Mouse (Mus musculus): ENCODE results near the gene Emd. TPM values are rescaled to one million over a fixed set of nuclear protein-coding genes. Genes with fewer than 3 reads are reported as not detected.

The Emd gene
- polyA plus RNA-seq, 1 experiment = 41.6 TPM

GRCm38 (mm10) chrX:74243396-74243795, 11.1 kb upstream of the Emd start:
- no peak for DNase-seq (ENCODE audit: low read depth in 1 of 2, low spot score in 2 of 2)
- Histone ChIP-seq H3K27me3 (ENCODE audit: control insufficient read depth, insufficient read depth, low read length) (no peaks in the 10 kb centered on the region), H3K4me1 (ENCODE audit: control insufficient read depth, insufficient read depth, insufficient read length) (peaks cover 8% of the 10 kb centered on the region; the same call in 1 of the 2 replicates), H3K36me3 (ENCODE audit: control insufficient read depth, insufficient read depth, low read length) (peaks cover 34% of the 10 kb centered on the region), H3K27ac (ENCODE audit: insufficient read depth, low read length) (peak overlapping the region; percentile 90), H3K4me3 (ENCODE audit: extremely low read depth, insufficient read depth, insufficient read length) (peak overlapping the region; percentile 29; the same call in 1 of the 2 replicates)
- WGBS = 53% methylated on average over 2 of the region's 2 CpGs
- TF ChIP-seq CTCF (IDR thresholded peaks at IDR 0.05; ENCODE audit: extremely low read depth, insufficient read depth, insufficient read length, insufficient replicate concordance) = no peak
- TF ChIP-seq POLR2A (IDR thresholded peaks at IDR 0.05; ENCODE audit: low read depth, low read length) = no peak

GRCm38 (mm10) chrX:74243807-74244206, 10.7 kb upstream of the Emd start:
- peak overlapping the region; percentile 90 for H3K27ac ChIP-seq (ENCODE audit: insufficient read depth, low read length)
- no peaks in the 10 kb centered on the region for H3K27me3 ChIP-seq (ENCODE audit: control insufficient read depth, insufficient read depth, low read length)
- H3K36me3 ChIP-seq (ENCODE audit: control insufficient read depth, insufficient read depth, low read length) = peaks cover 34% of the 10 kb centered on the region
- H3K4me3 ChIP-seq (ENCODE audit: extremely low read depth, insufficient read depth, insufficient read length) = peak overlapping the region; percentile 78
- DNase-seq (ENCODE audit: low read depth in 1 of 2, low spot score in 2 of 2) = peak; percentile 78 to 80
- TF ChIP-seq POLR2A (IDR thresholded peaks at IDR 0.05; ENCODE audit: low read depth, low read length) (no peak), CTCF (IDR thresholded peaks at IDR 0.05; ENCODE audit: extremely low read depth, insufficient read depth, insufficient read length, insufficient replicate concordance) (no peak)
- WGBS = 27% methylated on average over 3 of the region's 3 CpGs
- H3K4me1 ChIP-seq (ENCODE audit: control insufficient read depth, insufficient read depth, insufficient read length) = peaks cover 8% of the 10 kb centered on the region; the same call in 1 of the 2 replicates

- Histone ChIP-seq H3K27ac (ENCODE audit: insufficient read depth, low read length) (peak overlapping the region; percentile 90), H3K27me3 (ENCODE audit: control insufficient read depth, insufficient read depth, low read length) (no peaks in the 10 kb centered on the region), H3K4me1 (ENCODE audit: control insufficient read depth, insufficient read depth, insufficient read length) (peaks cover 8% of the 10 kb centered on the region), H3K4me3 (ENCODE audit: extremely low read depth, insufficient read depth, insufficient read length) (peak overlapping the region; percentile 78), H3K36me3 (ENCODE audit: control insufficient read depth, insufficient read depth, low read length) (peaks cover 28% of the 10 kb centered on the region)
- TF ChIP-seq POLR2A (IDR thresholded peaks at IDR 0.05; ENCODE audit: low read depth, low read length) (no peak), CTCF (IDR thresholded peaks at IDR 0.05; ENCODE audit: extremely low read depth, insufficient read depth, insufficient read length, insufficient replicate concordance) (no peak)
- WGBS = 38% methylated on average over 3 of the region's 3 CpGs
- peak in 1 of 2 experiments; percentile 41 for DNase-seq (ENCODE audit: low read depth in 1 of 2, low spot score in 2 of 2)
These were observed 9.8 kb upstream of the Emd start for GRCm38 (mm10) chrX:74244614-74245083.

GRCm38 (mm10) chrX:74245107-74245506, 9.4 kb upstream of the Emd start:
- H3K36me3 ChIP-seq (ENCODE audit: control insufficient read depth, insufficient read depth, low read length) = peaks cover 24% of the 10 kb centered on the region
- TF ChIP-seq CTCF (IDR thresholded peaks at IDR 0.05; ENCODE audit: extremely low read depth, insufficient read depth, insufficient read length, insufficient replicate concordance) (no peak), POLR2A (IDR thresholded peaks at IDR 0.05; ENCODE audit: low read depth, low read length) (no peak)
- DNase-seq (ENCODE audit: low read depth in 1 of 2, low spot score in 2 of 2) = no peak
- H3K27me3 ChIP-seq (ENCODE audit: control insufficient read depth, insufficient read depth, low read length) = no peaks in the 10 kb centered on the region
- H3K27ac ChIP-seq (ENCODE audit: insufficient read depth, low read length) = peak overlapping the region; percentile 96
- peaks cover 11% of the 10 kb centered on the region for H3K4me1 ChIP-seq (ENCODE audit: control insufficient read depth, insufficient read depth, insufficient read length)
- H3K4me3 ChIP-seq (ENCODE audit: extremely low read depth, insufficient read depth, insufficient read length) = peak overlapping the region; percentile 78
- WGBS = 17% methylated on average over 1 of the region's 1 CpGs

GRCm38 (mm10) chrX:74245687-74246086, 8.8 kb upstream of the Emd start:
- DNase-seq (ENCODE audit: low read depth in 1 of 2, low spot score in 2 of 2) = peak in 1 of 2 experiments; percentile 69
- H3K4me3 ChIP-seq (ENCODE audit: extremely low read depth, insufficient read depth, insufficient read length) = peak overlapping the region; percentile 78
- peak overlapping the region; percentile 96 for H3K27ac ChIP-seq (ENCODE audit: insufficient read depth, low read length)
- H3K27me3 ChIP-seq (ENCODE audit: control insufficient read depth, insufficient read depth, low read length) = no peaks in the 10 kb centered on the region
- H3K36me3 ChIP-seq (ENCODE audit: control insufficient read depth, insufficient read depth, low read length) = peaks cover 19% of the 10 kb centered on the region
- WGBS = 32% methylated on average over 21 of the region's 21 CpGs
- TF ChIP-seq POLR2A (IDR thresholded peaks at IDR 0.05; ENCODE audit: low read depth, low read length) (0 out of 2 replicates have a peak, but pooled peaks have one; percentile 8), CTCF (IDR thresholded peaks at IDR 0.05; ENCODE audit: extremely low read depth, insufficient read depth, insufficient read length, insufficient replicate concordance) (no peak)
- H3K4me1 ChIP-seq (ENCODE audit: control insufficient read depth, insufficient read depth, insufficient read length) = peaks cover 13% of the 10 kb centered on the region

GRCm38 (mm10) chrX:74246213-74246681, 8.2 kb upstream of the Emd start:
- Histone ChIP-seq H3K4me3 (ENCODE audit: extremely low read depth, insufficient read depth, insufficient read length) (peak overlapping the region; percentile 78), H3K27ac (ENCODE audit: insufficient read depth, low read length) (peak overlapping the region; percentile 96), H3K4me1 (ENCODE audit: control insufficient read depth, insufficient read depth, insufficient read length) (peaks cover 13% of the 10 kb centered on the region), H3K36me3 (ENCODE audit: control insufficient read depth, insufficient read depth, low read length) (peaks cover 14% of the 10 kb centered on the region), H3K27me3 (ENCODE audit: control insufficient read depth, insufficient read depth, low read length) (no peaks in the 10 kb centered on the region)
- TF ChIP-seq POLR2A (IDR thresholded peaks at IDR 0.05; ENCODE audit: low read depth, low read length) (peak; percentile 95), CTCF (IDR thresholded peaks at IDR 0.05; ENCODE audit: extremely low read depth, insufficient read depth, insufficient read length, insufficient replicate concordance) (no peak)
- 25% methylated on average over 38 of the region's 38 CpGs for WGBS
- peak; percentile 77 to 80 for DNase-seq (ENCODE audit: low read depth in 1 of 2, low spot score in 2 of 2)

- WGBS = 27% methylated on average over 15 of the region's 15 CpGs
- Histone ChIP-seq H3K36me3 (ENCODE audit: control insufficient read depth, insufficient read depth, low read length) (peaks cover 10% of the 10 kb centered on the region), H3K27ac (ENCODE audit: insufficient read depth, low read length) (peak overlapping the region; percentile 76), H3K4me1 (ENCODE audit: control insufficient read depth, insufficient read depth, insufficient read length) (peaks cover 13% of the 10 kb centered on the region), H3K27me3 (ENCODE audit: control insufficient read depth, insufficient read depth, low read length) (no peaks in the 10 kb centered on the region), H3K4me3 (ENCODE audit: extremely low read depth, insufficient read depth, insufficient read length) (peak overlapping the region; percentile 59; the same call in 1 of the 2 replicates)
- DNase-seq (ENCODE audit: low read depth in 1 of 2, low spot score in 2 of 2) = peak in 1 of 2 experiments; percentile 43
- no peak for TF ChIP-seq CTCF (IDR thresholded peaks at IDR 0.05; ENCODE audit: extremely low read depth, insufficient read depth, insufficient read length, insufficient replicate concordance)
- TF ChIP-seq POLR2A (IDR thresholded peaks at IDR 0.05; ENCODE audit: low read depth, low read length) = no peak; the same call in 1 of the 2 replicates
These were observed 7.8 kb upstream of the Emd start for GRCm38 (mm10) chrX:74246693-74247092.
